Mouse (Mus musculus): Measurements from ENCODE around the gene Sox9.

DNA sequence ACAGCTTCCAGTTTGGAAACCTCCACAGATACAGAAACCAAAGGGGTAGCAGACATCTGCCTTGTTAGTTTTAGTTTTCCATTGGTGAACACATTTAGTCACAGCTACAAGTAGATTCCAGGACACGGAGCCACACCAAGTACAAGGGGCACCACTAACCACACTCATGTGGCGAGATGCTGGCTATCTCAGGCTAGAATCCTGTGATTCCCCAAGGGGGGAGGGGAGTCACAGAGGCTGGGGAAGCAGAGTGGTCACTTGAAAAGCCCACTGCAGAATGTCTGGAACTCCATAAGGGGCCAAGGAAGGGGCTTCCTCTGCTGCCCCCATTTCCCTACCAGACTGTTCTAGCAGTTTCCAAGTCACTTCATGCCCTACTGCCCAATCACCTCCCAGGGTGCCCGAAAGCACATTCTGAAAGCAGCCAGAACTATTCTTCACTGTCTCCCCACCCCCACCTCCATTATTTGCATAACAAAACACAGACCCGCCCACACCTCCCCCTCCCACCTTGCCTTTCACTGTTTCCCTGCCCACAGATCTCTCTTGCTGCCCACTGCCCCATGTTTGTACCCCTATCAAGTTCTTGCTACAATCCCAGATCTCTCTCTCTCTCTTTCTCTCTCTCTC is 19.3 kb downstream of the Sox9 start:
- no peak for TF ChIP-seq CTCF (IDR thresholded peaks at IDR 0.05; ENCODE audit: insufficient read depth, low read length)
- no peak for TF ChIP-seq POLR2A (IDR thresholded peaks at IDR 0.05; ENCODE audit: borderline replicate concordance, extremely low read depth, low read depth, low read length)
